Mouse (Mus musculus): ENCODE results near the gene Asic2. TPM values are rescaled to one million over a fixed set of nuclear protein-coding genes. Genes with fewer than 3 reads are reported as not detected.

Gene Asic2
- polyA plus RNA-seq, 1 experiment from 2014 or later = 0.77 TPM

- H3K9me3 ChIP-seq = no peaks in the 10 kb centered on the region
- no peaks in the 10 kb centered on the region for H3K27me3 ChIP-seq (ENCODE audit: insufficient read depth, poor library complexity, severe bottlenecking)
- H3K27ac ChIP-seq = no peak overlapping the region
- no peaks in the 10 kb centered on the region for H3K4me1 ChIP-seq
- H3K36me3 ChIP-seq = no peaks in the 10 kb centered on the region
- no peak for DNase-seq (ENCODE audit: low spot score)
- H3K4me3 ChIP-seq = no peak overlapping the region
- WGBS = 78% methylated on average over 4 of the region's 4 CpGs
These were observed 896.4 kb downstream of the Asic2 start for GRCm38 (mm10) chr11:81071836-81072235.

GRCm38 (mm10) chr11:81065386-81065785 is 902.9 kb downstream of the Asic2 start:
- Histone ChIP-seq H3K27me3 (ENCODE audit: insufficient read depth, poor library complexity, severe bottlenecking) (no peaks in the 10 kb centered on the region), H3K4me1 (no peaks in the 10 kb centered on the region), H3K36me3 (no peaks in the 10 kb centered on the region), H3K4me3 (no peak overlapping the region), H3K27ac (no peak overlapping the region), H3K9me3 (no peaks in the 10 kb centered on the region)
- WGBS = 61% methylated on average over 11 of the region's 11 CpGs
- no peak for DNase-seq (ENCODE audit: low spot score)

GRCm38 (mm10) chr11:81064006-81064405 is 904.3 kb downstream of the Asic2 start:
- 77% methylated on average over 2 of the region's 2 CpGs for WGBS
- Histone ChIP-seq H3K36me3 (no peaks in the 10 kb centered on the region), H3K9me3 (no peaks in the 10 kb centered on the region), H3K4me1 (no peaks in the 10 kb centered on the region), H3K4me3 (no peak overlapping the region), H3K27ac (no peak overlapping the region), H3K27me3 (ENCODE audit: insufficient read depth, poor library complexity, severe bottlenecking) (no peaks in the 10 kb centered on the region)
- no peak for DNase-seq (ENCODE audit: low spot score)

GRCm38 (mm10) chr11:81060077-81060476 is 908.2 kb downstream of the Asic2 start:
- no peak for DNase-seq (ENCODE audit: low spot score)
- Histone ChIP-seq H3K27me3 (ENCODE audit: insufficient read depth, poor library complexity, severe bottlenecking) (no peaks in the 10 kb centered on the region), H3K4me1 (peaks cover 10% of the 10 kb centered on the region; the same call in 1 of the 2 replicates), H3K36me3 (no peaks in the 10 kb centered on the region), H3K27ac (no peak overlapping the region), H3K9me3 (no peaks in the 10 kb centered on the region), H3K4me3 (no peak overlapping the region)
- WGBS = 73% methylated on average over 2 of the region's 2 CpGs

GRCm38 (mm10) chr11:81059546-81059945 is 908.7 kb downstream of the Asic2 start:
- Histone ChIP-seq H3K27me3 (ENCODE audit: insufficient read depth, poor library complexity, severe bottlenecking) (no peaks in the 10 kb centered on the region), H3K27ac (no peak overlapping the region), H3K4me1 (peaks cover 10% of the 10 kb centered on the region; the same call in 1 of the 2 replicates), H3K4me3 (no peak overlapping the region), H3K36me3 (no peaks in the 10 kb centered on the region), H3K9me3 (no peaks in the 10 kb centered on the region)
- 74% methylated on average over 9 of the region's 9 CpGs for WGBS
- DNase-seq (ENCODE audit: low spot score) = no peak

GRCm38 (mm10) chr11:81057506-81057905 is 910.8 kb downstream of the Asic2 start:
- Histone ChIP-seq H3K4me3 (no peak overlapping the region), H3K4me1 (peaks cover 10% of the 10 kb centered on the region; the same call in 1 of the 2 replicates), H3K36me3 (no peaks in the 10 kb centered on the region), H3K27me3 (ENCODE audit: insufficient read depth, poor library complexity, severe bottlenecking) (no peaks in the 10 kb centered on the region), H3K9me3 (no peaks in the 10 kb centered on the region), H3K27ac (no peak overlapping the region)
- WGBS = 81% methylated on average over 3 of the region's 3 CpGs
- DNase-seq (ENCODE audit: low spot score) = no peak

GRCm38 (mm10) chr11:81056776-81057175 is 911.5 kb downstream of the Asic2 start:
- peaks cover 10% of the 10 kb centered on the region; the same call in 1 of the 2 replicates for H3K4me1 ChIP-seq
- no peaks in the 10 kb centered on the region for H3K36me3 ChIP-seq
- H3K4me3 ChIP-seq = no peak overlapping the region
- DNase-seq (ENCODE audit: low spot score) = no peak
- H3K9me3 ChIP-seq = no peaks in the 10 kb centered on the region
- no peaks in the 10 kb centered on the region for H3K27me3 ChIP-seq (ENCODE audit: insufficient read depth, poor library complexity, severe bottlenecking)
- 91% methylated on average over 9 of the region's 9 CpGs for WGBS
- no peak overlapping the region for H3K27ac ChIP-seq

- peaks cover 10% of the 10 kb centered on the region; the same call in 1 of the 2 replicates for H3K4me1 ChIP-seq
- H3K36me3 ChIP-seq = no peaks in the 10 kb centered on the region
- H3K4me3 ChIP-seq = no peak overlapping the region
- 70% methylated on average over 12 of the region's 12 CpGs for WGBS
- no peak for DNase-seq (ENCODE audit: low spot score)
- no peak overlapping the region for H3K27ac ChIP-seq
- no peaks in the 10 kb centered on the region for H3K9me3 ChIP-seq
- no peaks in the 10 kb centered on the region for H3K27me3 ChIP-seq (ENCODE audit: insufficient read depth, poor library complexity, severe bottlenecking)
These were observed 912.7 kb downstream of the Asic2 start for GRCm38 (mm10) chr11:81055446-81056145.

- no peak overlapping the region for H3K4me3 ChIP-seq
- no peak overlapping the region for H3K27ac ChIP-seq
- no peak for DNase-seq (ENCODE audit: low spot score)
- no peaks in the 10 kb centered on the region for H3K36me3 ChIP-seq
- peaks cover 10% of the 10 kb centered on the region; the same call in 1 of the 2 replicates for H3K4me1 ChIP-seq
- no peaks in the 10 kb centered on the region for H3K9me3 ChIP-seq
- H3K27me3 ChIP-seq (ENCODE audit: insufficient read depth, poor library complexity, severe bottlenecking) = no peaks in the 10 kb centered on the region
- 82% methylated on average over 8 of the region's 8 CpGs for WGBS
These were observed 914.4 kb downstream of the Asic2 start for GRCm38 (mm10) chr11:81053826-81054225.

- H3K4me3 ChIP-seq = no peak overlapping the region
- no peaks in the 10 kb centered on the region for H3K36me3 ChIP-seq
- no peak overlapping the region for H3K27ac ChIP-seq
- no peaks in the 10 kb centered on the region for H3K4me1 ChIP-seq
- WGBS = 59% methylated on average over 3 of the region's 3 CpGs
- peaks cover 16% of the 10 kb centered on the region; the same call in 1 of the 2 replicates for H3K27me3 ChIP-seq (ENCODE audit: insufficient read depth, poor library complexity, severe bottlenecking)
- no peak for DNase-seq (ENCODE audit: low spot score)
- H3K9me3 ChIP-seq = no peaks in the 10 kb centered on the region
These were observed 926.6 kb downstream of the Asic2 start for GRCm38 (mm10) chr11:81041671-81042070.

- no peaks in the 10 kb centered on the region for H3K4me1 ChIP-seq
- H3K27me3 ChIP-seq (ENCODE audit: insufficient read depth, poor library complexity, severe bottlenecking) = peaks cover 16% of the 10 kb centered on the region; the same call in 1 of the 2 replicates
- DNase-seq (ENCODE audit: low spot score) = no peak
- WGBS = 66% methylated on average over 5 of the region's 5 CpGs
- H3K36me3 ChIP-seq = no peaks in the 10 kb centered on the region
- no peaks in the 10 kb centered on the region for H3K9me3 ChIP-seq
- H3K27ac ChIP-seq = no peak overlapping the region
- no peak overlapping the region for H3K4me3 ChIP-seq
These were observed 928.3 kb downstream of the Asic2 start for GRCm38 (mm10) chr11:81039976-81040375.

- Histone ChIP-seq H3K36me3 (no peaks in the 10 kb centered on the region), H3K9me3 (no peaks in the 10 kb centered on the region), H3K27ac (no peak overlapping the region), H3K4me3 (no peak overlapping the region), H3K27me3 (ENCODE audit: insufficient read depth, poor library complexity, severe bottlenecking) (no peaks in the 10 kb centered on the region), H3K4me1 (peaks cover 9% of the 10 kb centered on the region; the same call in 1 of the 2 replicates)
- DNase-seq (ENCODE audit: low spot score) = no peak
- WGBS = 87% methylated on average over 3 of the region's 3 CpGs
These were observed 936.1 kb downstream of the Asic2 start for GRCm38 (mm10) chr11:81032151-81032550.

- Histone ChIP-seq H3K4me3 (no peak overlapping the region), H3K27ac (no peak overlapping the region), H3K27me3 (ENCODE audit: insufficient read depth, poor library complexity, severe bottlenecking) (0 out of 2 replicates have a peak, but pooled peaks cover 5% of the 10 kb centered on the region), H3K36me3 (no peaks in the 10 kb centered on the region), H3K9me3 (no peaks in the 10 kb centered on the region), H3K4me1 (no peaks in the 10 kb centered on the region)
- WGBS = 95% methylated on average over 8 of the region's 8 CpGs
- DNase-seq (ENCODE audit: low spot score) = no peak
These were observed 953.5 kb downstream of the Asic2 start for GRCm38 (mm10) chr11:81014776-81015175.
